Mouse (Mus musculus) kidney, embryonic 14.5 days (tissue): Measurements from ENCODE around the gene Pus7l. TPM values are rescaled to one million over a fixed set of nuclear protein-coding genes. Genes with fewer than 3 reads are reported as not detected.

Experiments
- ATAC-seq: fragments of 200-750 bp; cut with Nextera tagmentation; 2 replicates; pipeline ENCODE4 v1.8.0; 2017; ENCODE audit warnings: moderate number of reproducible peaks, mild to moderate bottlenecking, moderate TSS enrichment, moderate library complexity; ENCODE audit not compliant: low FRiP score, low TSS enrichment
- H3K27ac ChIP-seq: fragments of 300-500 bp; sonication (generic); 2 replicates; pipeline ENCODE4 v1.5.1; 2014; ENCODE audit warnings: low read depth, mild to moderate bottlenecking, low read length, moderate library complexity, mixed read lengths
- H3K27me3 ChIP-seq: fragments of 300-500 bp; sonication (generic); 2 replicates; pipeline ENCODE4 v1.6.1; 2014; ENCODE audit warnings: mild to moderate bottlenecking, low read length; ENCODE audit not compliant: control insufficient read depth, insufficient read depth
- H3K36me3 ChIP-seq: fragments of 300-500 bp; sonication (generic); 2 replicates; pipeline ENCODE4 v1.6.1; 2014; ENCODE audit warnings: low read length, mixed read lengths; ENCODE audit not compliant: control insufficient read depth, insufficient read depth
- H3K4me1 ChIP-seq: fragments of 300-500 bp; sonication (generic); 2 replicates; pipeline ENCODE4 v1.6.1; 2014; ENCODE audit warnings: low read length, mixed read lengths; ENCODE audit not compliant: control insufficient read depth, insufficient read depth
- H3K4me2 ChIP-seq: fragments of 300-500 bp; sonication (generic); replicated peaks from 2 replicates; pipeline ENCODE4 v1.6.1; 2014; ENCODE audit warnings: low read depth, mild to moderate bottlenecking, low read length
- H3K4me3 ChIP-seq: fragments of 300-500 bp; sonication (generic); 2 replicates; pipeline ENCODE4 v1.5.1; 2014; ENCODE audit warnings: mild to moderate bottlenecking, low read length
- H3K9ac ChIP-seq: fragments of 300-500 bp; sonication (generic); 2 replicates; pipeline ENCODE4 v1.6.1; 2014; ENCODE audit warnings: low read depth, mild to moderate bottlenecking, low read length, moderate library complexity
- H3K9me3 ChIP-seq: fragments of 300-500 bp; sonication (generic); 2 replicates; pipeline ENCODE4 v1.6.1; 2016; ENCODE audit warnings: low read length; ENCODE audit not compliant: control insufficient read depth
- WGBS: fragments of 180-500 bp; shearing (Covaris S2); extraction: QIAGEN DNeasy Blood & Tissue Kit; methylation state at CpG from one replicate; pipeline ENCODE4 v1.1.7; 2014; 5-methylcytosine and 5-hydroxymethylcytosine counted together
- polyA plus RNA-seq: library from polyadenylated mRNA; unstranded; fragments of >200 nt; fragmentation: Nextera tagmentation; extraction: Ambion mirVana; gene quantifications from 2 replicates; pipeline ENCODE4 v1.2.1, GENCODE M21; 2014

Pus7l gene
- polyA plus RNA-seq, 1 experiment from 2014 or later, result 11.4 TPM

- H3K9me3 ChIP-seq, result no peaks in the 10 kb centered on the region
- no peaks in the 10 kb centered on the region for H3K4me1 ChIP-seq
- no peaks in the 10 kb centered on the region for H3K27me3 ChIP-seq
- no peak for ATAC-seq
- 61% methylated on average over 4 of the region's 4 CpGs for WGBS
- H3K4me3 ChIP-seq, result no peak overlapping the region
- H3K4me2 ChIP-seq, result no peak overlapping the region
- peaks cover 11% of the 10 kb centered on the region for H3K36me3 ChIP-seq
- no peak overlapping the region for H3K9ac ChIP-seq
- no peak overlapping the region for H3K27ac ChIP-seq
Observed at GRCm38 (mm10) chr15:94574566-94575268, 31.4 kb upstream of the Pus7l start.

- WGBS, result 77% methylated on average over 8 of the region's 8 CpGs
- H3K4me2 ChIP-seq, result no peak overlapping the region
- no peak overlapping the region for H3K27ac ChIP-seq
- H3K36me3 ChIP-seq, result no peaks in the 10 kb centered on the region
- no peaks in the 10 kb centered on the region for H3K9me3 ChIP-seq
- no peak overlapping the region for H3K9ac ChIP-seq
- no peak for ATAC-seq
- no peak overlapping the region for H3K4me3 ChIP-seq
- no peaks in the 10 kb centered on the region for H3K4me1 ChIP-seq
- H3K27me3 ChIP-seq, result no peaks in the 10 kb centered on the region
Observed at GRCm38 (mm10) chr15:94572746-94573145, 29.4 kb upstream of the Pus7l start.

GRCm38 (mm10) chr15:94571501-94571900 is 28.2 kb upstream of the Pus7l start:
- no peak overlapping the region for H3K4me2 ChIP-seq
- H3K27ac ChIP-seq, result no peak overlapping the region

GRCm38 (mm10) chr15:94568496-94569182 is 25.3 kb upstream of the Pus7l start:
- H3K4me3 ChIP-seq, result no peak overlapping the region
- no peak overlapping the region for H3K9ac ChIP-seq
- 86% methylated on average over 10 of the region's 10 CpGs for WGBS
- no peaks in the 10 kb centered on the region for H3K4me1 ChIP-seq
- H3K27ac ChIP-seq, result no peak overlapping the region
- no peak overlapping the region for H3K4me2 ChIP-seq
- no peaks in the 10 kb centered on the region for H3K27me3 ChIP-seq
- no peaks in the 10 kb centered on the region for H3K36me3 ChIP-seq
- no peak for ATAC-seq
- H3K9me3 ChIP-seq, result no peaks in the 10 kb centered on the region

More at GRCm38 (mm10) chr15:94571501-94571900, 28.2 kb upstream of the Pus7l start:
- Histone ChIP-seq H3K4me1 (no peaks in the 10 kb centered on the region), H3K36me3 (no peaks in the 10 kb centered on the region), H3K4me3 (no peak overlapping the region), H3K9ac (no peak overlapping the region), H3K9me3 (no peaks in the 10 kb centered on the region), H3K27me3 (no peaks in the 10 kb centered on the region)
- 91% methylated on average over 4 of the region's 4 CpGs for WGBS
- ATAC-seq, result no peak

- H3K9me3 ChIP-seq, result no peaks in the 10 kb centered on the region
- no peaks in the 10 kb centered on the region for H3K36me3 ChIP-seq
- H3K9ac ChIP-seq, result no peak overlapping the region
- H3K27me3 ChIP-seq, result no peaks in the 10 kb centered on the region
- ATAC-seq, result no peak
- H3K4me3 ChIP-seq, result no peak overlapping the region
- H3K27ac ChIP-seq, result no peak overlapping the region
- H3K4me1 ChIP-seq, result no peaks in the 10 kb centered on the region
- H3K4me2 ChIP-seq, result no peak overlapping the region
- 91% methylated on average over 9 of the region's 9 CpGs for WGBS
Observed at GRCm38 (mm10) chr15:94565854-94566253, 22.5 kb upstream of the Pus7l start.

- H3K4me2 ChIP-seq, result no peak overlapping the region
- no peak for ATAC-seq
- H3K4me1 ChIP-seq, result no peaks in the 10 kb centered on the region
- no peaks in the 10 kb centered on the region for H3K27me3 ChIP-seq
- H3K27ac ChIP-seq, result no peak overlapping the region
- no peaks in the 10 kb centered on the region for H3K9me3 ChIP-seq
- 87% methylated on average over 2 of the region's 2 CpGs for WGBS
- no peaks in the 10 kb centered on the region for H3K36me3 ChIP-seq
- H3K9ac ChIP-seq, result no peak overlapping the region
- H3K4me3 ChIP-seq, result no peak overlapping the region
Observed at GRCm38 (mm10) chr15:94564909-94565308, 21.6 kb upstream of the Pus7l start.

GRCm38 (mm10) chr15:94558895-94559656 is 15.7 kb upstream of the Pus7l start:
- ATAC-seq, result no peak
- WGBS, result 84% methylated on average over 17 of the region's 17 CpGs

GRCm38 (mm10) chr15:94557442-94557841 is 14.1 kb upstream of the Pus7l start:
- Histone ChIP-seq H3K9me3 (no peaks in the 10 kb centered on the region), H3K27me3 (no peaks in the 10 kb centered on the region), H3K9ac (no peak overlapping the region), H3K36me3 (no peaks in the 10 kb centered on the region), H3K4me3 (no peak overlapping the region), H3K4me1 (no peaks in the 10 kb centered on the region), H3K27ac (no peak overlapping the region), H3K4me2 (no peak overlapping the region)
- peak; percentile 64; the same call in 1 of the 2 replicates for ATAC-seq
- WGBS, result 24% methylated on average over 7 of the region's 7 CpGs

More at GRCm38 (mm10) chr15:94558895-94559656, 15.7 kb upstream of the Pus7l start:
- H3K9me3 ChIP-seq, result no peaks in the 10 kb centered on the region
- H3K36me3 ChIP-seq, result no peaks in the 10 kb centered on the region
- H3K27ac ChIP-seq, result no peak overlapping the region
- no peak overlapping the region for H3K4me2 ChIP-seq
- H3K9ac ChIP-seq, result no peak overlapping the region
- no peaks in the 10 kb centered on the region for H3K4me1 ChIP-seq
- no peak overlapping the region for H3K4me3 ChIP-seq
- no peaks in the 10 kb centered on the region for H3K27me3 ChIP-seq

GRCm38 (mm10) chr15:94553536-94553935 is 10.2 kb upstream of the Pus7l start:
- no peak overlapping the region for H3K4me3 ChIP-seq
- H3K4me1 ChIP-seq, result no peaks in the 10 kb centered on the region
- 97% methylated on average over 9 of the region's 9 CpGs for WGBS
- H3K36me3 ChIP-seq, result no peaks in the 10 kb centered on the region
- H3K9me3 ChIP-seq, result no peaks in the 10 kb centered on the region
- no peak for ATAC-seq
- H3K27me3 ChIP-seq, result no peaks in the 10 kb centered on the region
- H3K9ac ChIP-seq, result no peak overlapping the region
- no peak overlapping the region for H3K4me2 ChIP-seq
- H3K27ac ChIP-seq, result no peak overlapping the region
